Mouse (Mus musculus) forebrain, postnatal 0 days (tissue): Measurements from ENCODE around the gene Sowahc. TPM values are rescaled to one million over a fixed set of nuclear protein-coding genes. Genes with fewer than 3 reads are reported as not detected.
A peak's percentile ranks its signal among the peaks of the same experiment; 100 is the strongest.

Experiments used
- ATAC-seq: fragments of 200-750 bp; cut with Nextera tagmentation; 2 replicates; pipeline ENCODE4 v1.8.0; 2017; ENCODE audit warnings: mild to moderate bottlenecking, moderate library complexity
- DNase-seq: peaks from one replicate; pipeline ENCODE4 v3.0.0-alpha.2; 2015
- H3K27ac ChIP-seq: fragments of 300-500 bp; sonication (generic); 2 replicates; pipeline ENCODE4 v1.5.1; 2014; ENCODE audit warnings: low read depth, mild to moderate bottlenecking, antibody characterized with exemption, low read length, moderate library complexity, mixed read lengths
- H3K27me3 ChIP-seq: fragments of 300-500 bp; sonication (generic); 2 replicates; pipeline ENCODE4 v1.6.1; 2014; ENCODE audit warnings: mild to moderate bottlenecking, low read length, mixed read lengths; ENCODE audit not compliant: insufficient read depth
- H3K36me3 ChIP-seq: fragments of 300-500 bp; sonication (generic); 2 replicates; pipeline ENCODE4 v1.6.1; 2014; ENCODE audit warnings: mild to moderate bottlenecking, moderate library complexity; ENCODE audit not compliant: insufficient read depth
- H3K4me1 ChIP-seq: fragments of 300-500 bp; sonication (generic); 2 replicates; pipeline ENCODE4 v1.6.1; 2014; ENCODE audit warnings: antibody characterized with exemption; ENCODE audit not compliant: insufficient read depth
- H3K4me2 ChIP-seq: fragments of 300-500 bp; sonication (generic); 2 replicates; pipeline ENCODE4 v1.6.1; 2014; ENCODE audit warnings: low read depth, mild to moderate bottlenecking, moderate library complexity
- H3K4me3 ChIP-seq: fragments of 300-500 bp; sonication (generic); 2 replicates; pipeline ENCODE4 v1.5.1; 2014; ENCODE audit warnings: low read depth, low read length, mixed read lengths
- H3K9ac ChIP-seq: fragments of 300-500 bp; sonication (generic); 2 replicates; pipeline ENCODE4 v1.6.1; 2014; ENCODE audit warnings: mild to moderate bottlenecking
- H3K9me3 ChIP-seq: fragments of 300-500 bp; sonication (generic); 2 replicates; pipeline ENCODE4 v1.6.1; 2016; ENCODE audit warnings: low read length
- CTCF ChIP-seq: sonication (generic); IDR thresholded peaks from 2 replicates; pipeline ENCODE4 v1.5.1; 2016; ENCODE audit warnings: antibody characterized with exemption, control low read depth, low read depth
- WGBS: fragments of 180-500 bp; shearing (Covaris S2); extraction: QIAGEN DNeasy Blood & Tissue Kit; methylation state at CpG from one replicate; pipeline ENCODE4 v1.1.7; 2014; 5-methylcytosine and 5-hydroxymethylcytosine counted together
- polyA plus RNA-seq: library from polyadenylated mRNA; unstranded; fragments of >200 nt; fragmentation: Nextera tagmentation; extraction: Ambion mirVana; gene quantifications from 2 replicates; pipeline ENCODE4 v1.2.1, GENCODE M21; 2015
- total RNA-seq: library from RNA; depleted of rRNA; stranded (reverse); fragments of >200 nt; gene quantifications from 2 replicates; pipeline ENCODE4 v1.2.3, GENCODE M21; 2014; rRNA removed

Sowahc gene
- total RNA-seq = 29.6 and 33.3 TPM in 2 replicates
- 9.3 and 13.4 TPM in 2 replicates for polyA plus RNA-seq

GRCm38 (mm10) chr10:59221473-59222270 lies at the start of gene Sowahc, which contains the start of gene Sept10:
Sowahc (plus strand) TSS chr10:59221953.
Sept10 (minus strand) TSS chr10:59221847.
- under 1% methylated on average over 84 of the region's 84 CpGs for WGBS
- peak within 1 kb of the TSS; percentile 91 for H3K4me3 ChIP-seq
- H3K9ac ChIP-seq = peak within 1 kb of the TSS; percentile 90
- H3K9me3 ChIP-seq = no peaks in the 10 kb centered on the region
- TF ChIP-seq CTCF = no peak
- H3K4me1 ChIP-seq = peaks cover 20% of the 10 kb centered on the region
- no peaks in the 10 kb centered on the region for H3K36me3 ChIP-seq
- ATAC-seq (peak; percentile 98), DNase-seq (peak; percentile 96)
- H3K27ac ChIP-seq = peak within 1 kb of the TSS; percentile 92
- no peaks in the 10 kb centered on the region for H3K27me3 ChIP-seq
- H3K4me2 ChIP-seq = peak within 1 kb of the TSS; percentile 92

GRCm38 (mm10) chr10:59172539-59172938 lies 49.2 kb upstream of the Sowahc start:
- no peak for ATAC-seq
- no peak for TF ChIP-seq CTCF
- 87% methylated on average over 1 of the region's 1 CpGs for WGBS

GRCm38 (mm10) chr10:59179620-59180019 lies 42.1 kb upstream of the Sowahc start:
- no peak for TF ChIP-seq CTCF
- peaks cover under 1% of the 10 kb centered on the region for H3K36me3 ChIP-seq
- H3K27ac ChIP-seq = no peak overlapping the region
- 85% methylated on average over 3 of the region's 3 CpGs for WGBS
- no peaks in the 10 kb centered on the region for H3K27me3 ChIP-seq
- H3K9me3 ChIP-seq = no peaks in the 10 kb centered on the region
- ATAC-seq = no peak
- no peak for DNase-seq
- no peak overlapping the region for H3K4me3 ChIP-seq
- H3K4me1 ChIP-seq = no peaks in the 10 kb centered on the region
- H3K9ac ChIP-seq = no peak overlapping the region
- H3K4me2 ChIP-seq = no peak overlapping the region

More at GRCm38 (mm10) chr10:59172539-59172938, 49.2 kb upstream of the Sowahc start:
- no peaks in the 10 kb centered on the region for H3K27me3 ChIP-seq
- no peak overlapping the region for H3K9ac ChIP-seq
- H3K36me3 ChIP-seq = peaks cover 6% of the 10 kb centered on the region
- H3K9me3 ChIP-seq = no peaks in the 10 kb centered on the region
- H3K4me2 ChIP-seq = no peak overlapping the region
- DNase-seq = no peak
- no peak overlapping the region for H3K27ac ChIP-seq
- H3K4me1 ChIP-seq = no peaks in the 10 kb centered on the region
- no peak overlapping the region for H3K4me3 ChIP-seq

- H3K4me1 ChIP-seq = no peaks in the 10 kb centered on the region
- no peak overlapping the region for H3K4me2 ChIP-seq
- no peaks in the 10 kb centered on the region for H3K27me3 ChIP-seq
- H3K4me3 ChIP-seq = no peak overlapping the region
- 81% methylated on average over 3 of the region's 3 CpGs for WGBS
- DNase-seq (no peak), ATAC-seq (no peak)
- no peak overlapping the region for H3K27ac ChIP-seq
- H3K9me3 ChIP-seq = no peaks in the 10 kb centered on the region
- no peak for TF ChIP-seq CTCF
- no peaks in the 10 kb centered on the region; the same call in 1 of the 2 replicates for H3K36me3 ChIP-seq
- H3K9ac ChIP-seq = no peak overlapping the region
Measured at GRCm38 (mm10) chr10:59182306-59182705, 39.4 kb upstream of the Sowahc start.

- H3K4me3 ChIP-seq = no peak overlapping the region
- H3K4me2 ChIP-seq = no peak overlapping the region
- no peak for TF ChIP-seq CTCF
- no peaks in the 10 kb centered on the region for H3K27me3 ChIP-seq
- no peak for ATAC-seq
- 68% methylated on average over 5 of the region's 5 CpGs for WGBS
- H3K27ac ChIP-seq = no peak overlapping the region
- no peak overlapping the region for H3K9ac ChIP-seq
- no peaks in the 10 kb centered on the region for H3K9me3 ChIP-seq
- no peak for DNase-seq
- no peaks in the 10 kb centered on the region for H3K4me1 ChIP-seq
- 0 out of 2 replicates have a peak, but pooled peaks cover 4% of the 10 kb centered on the region for H3K36me3 ChIP-seq
Measured at GRCm38 (mm10) chr10:59194891-59195290, 26.9 kb upstream of the Sowahc start.

GRCm38 (mm10) chr10:59196763-59197162 lies 25.0 kb upstream of the Sowahc start:
- H3K27ac ChIP-seq = no peak overlapping the region
- H3K9me3 ChIP-seq = no peaks in the 10 kb centered on the region
- H3K27me3 ChIP-seq = no peaks in the 10 kb centered on the region
- no peaks in the 10 kb centered on the region for H3K4me1 ChIP-seq
- TF ChIP-seq CTCF = no peak
- no peak overlapping the region for H3K4me3 ChIP-seq
- ATAC-seq (no peak), DNase-seq (no peak)
- H3K36me3 ChIP-seq = no peaks in the 10 kb centered on the region
- H3K4me2 ChIP-seq = no peak overlapping the region
- H3K9ac ChIP-seq = no peak overlapping the region
- 85% methylated on average over 3 of the region's 3 CpGs for WGBS

- Histone ChIP-seq H3K9me3 (no peaks in the 10 kb centered on the region), H3K36me3 (no peaks in the 10 kb centered on the region), H3K4me2 (no peak overlapping the region), H3K27ac (no peak overlapping the region), H3K27me3 (no peaks in the 10 kb centered on the region), H3K4me3 (no peak overlapping the region), H3K9ac (no peak overlapping the region), H3K4me1 (no peaks in the 10 kb centered on the region)
- TF ChIP-seq CTCF = no peak
- no peak for ATAC-seq
- DNase-seq = no peak
Measured at GRCm38 (mm10) chr10:59200011-59200410, 21.7 kb upstream of the Sowahc start.
